Mouse (Mus musculus) lung, adult 2 months (tissue): ENCODE results near the gene Moxd1. TPM values are rescaled to one million over a fixed set of nuclear protein-coding genes. Genes with fewer than 3 reads are reported as not detected.

Source experiments
- DNase-seq: peaks from one replicate; pipeline ENCODE4 v3.0.0; 2022
- H3K4me1 ChIP-seq: fragments of 200-500 bp; 2 replicates; pipeline ENCODE4 v1.6.1; 2011; ENCODE audit warnings: low read length; ENCODE audit not compliant: control insufficient read depth, insufficient read depth
- H3K4me3 ChIP-seq: fragments of 200-500 bp; replicated peaks from 2 replicates; pipeline ENCODE3; 2011; ENCODE audit warnings: low read depth, mild to moderate bottlenecking, control low read depth, low read length; ENCODE audit errors: extremely low read depth
- CTCF ChIP-seq: fragments of 200-500 bp; IDR thresholded peaks from 2 replicates; pipeline ENCODE4 v1.5.1; 2011; ENCODE audit warnings: mild to moderate bottlenecking, low read length, control low read depth; ENCODE audit not compliant: insufficient read depth
- POLR2A ChIP-seq: fragments of 200-500 bp; IDR thresholded peaks from 2 replicates; pipeline ENCODE4 v1.6.1; 2011; ENCODE audit warnings: low read depth, mild to moderate bottlenecking, control low read depth, low read length, borderline replicate concordance; ENCODE audit errors: extremely low read depth
- WGBS: fragments of 180-500 bp; shearing (Covaris S2); methylation state at CpG from one replicate; pipeline ENCODE4 v1.1.7; 2018; 5-methylcytosine and 5-hydroxymethylcytosine counted together
- polyA plus RNA-seq: library from polyadenylated mRNA; depleted of rRNA; stranded (reverse); fragments of >200 nt; gene quantifications from 2 replicates; pipeline ENCODE4 v1.2.3, GENCODE M21; 2012; rRNA removed

The Moxd1 gene
- polyA plus RNA-seq = 1.3 and 1.9 TPM in 2 replicates

DNA sequence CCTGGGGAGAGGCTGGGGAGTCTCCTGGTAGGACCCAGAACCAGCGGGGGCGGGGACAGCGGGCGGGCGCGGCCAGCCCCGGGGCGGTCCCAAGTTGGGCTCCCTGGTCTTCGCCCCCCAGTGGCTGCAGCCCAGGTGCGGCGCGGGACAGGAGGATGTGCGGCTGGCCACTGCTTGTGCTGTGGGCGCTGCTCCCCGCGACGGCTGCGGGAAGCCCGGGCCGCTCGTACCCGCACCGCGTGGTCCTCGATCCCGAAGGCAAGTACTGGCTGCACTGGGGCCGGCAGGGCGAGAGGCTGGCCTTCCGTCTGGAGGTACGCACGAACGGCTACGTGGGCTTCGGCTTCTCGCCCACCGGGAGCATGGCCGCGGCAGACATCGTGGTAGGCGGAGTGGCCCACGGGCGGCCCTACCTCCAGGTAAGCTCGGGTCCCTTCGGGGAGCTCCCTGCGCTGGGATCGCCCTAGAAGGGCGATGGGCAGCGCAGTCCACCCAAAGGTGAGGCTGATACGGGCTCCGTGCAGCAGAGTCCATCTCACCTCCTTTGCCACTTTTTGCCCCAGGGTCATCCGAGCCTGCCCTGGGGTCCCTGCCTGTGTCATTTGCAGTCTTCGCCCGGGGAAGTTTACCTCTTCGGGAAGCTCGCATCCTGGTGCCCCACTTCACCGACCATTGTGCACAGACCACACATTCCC is at the start of gene Moxd1:
Gene Moxd1, plus strand, starts transcription at position 69 of the 695 bp plus-strand sequence.
- Histone ChIP-seq H3K4me3 (no peak within 1 kb of the TSS), H3K4me1 (peaks cover 2% of the 10 kb centered on the region; the same call in 1 of the 2 replicates)
- TF ChIP-seq CTCF (no peak), POLR2A (no peak)
- 4% methylated on average over 56 of the region's 56 CpGs for WGBS
- peak; percentile 20 for DNase-seq

DNA sequence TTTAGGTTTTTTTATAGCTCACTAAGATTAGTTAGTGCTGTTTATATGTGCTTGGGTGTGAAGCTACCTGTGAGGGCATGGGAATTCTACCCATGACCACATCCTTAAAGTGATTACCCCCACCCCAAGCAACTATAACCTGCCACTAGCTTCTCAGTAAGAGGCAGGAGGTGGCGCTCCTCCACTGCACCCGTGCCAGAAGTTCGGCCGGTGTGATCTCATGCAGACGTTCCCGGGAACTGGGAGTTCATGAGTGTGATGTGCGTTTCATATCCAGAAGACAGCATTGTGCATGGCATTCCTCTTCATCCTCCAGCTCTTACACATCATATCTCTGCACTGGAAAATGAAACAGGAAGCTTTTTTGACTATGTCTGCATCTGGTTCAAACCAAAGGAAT is 32.9 kb upstream of the Moxd1 start:
- Histone ChIP-seq H3K4me1 (no peaks in the 10 kb centered on the region), H3K4me3 (no peak overlapping the region)
- no peak for DNase-seq
- 70% methylated on average over 7 of the region's 7 CpGs for WGBS
- TF ChIP-seq CTCF (no peak), POLR2A (no peak)

DNA sequence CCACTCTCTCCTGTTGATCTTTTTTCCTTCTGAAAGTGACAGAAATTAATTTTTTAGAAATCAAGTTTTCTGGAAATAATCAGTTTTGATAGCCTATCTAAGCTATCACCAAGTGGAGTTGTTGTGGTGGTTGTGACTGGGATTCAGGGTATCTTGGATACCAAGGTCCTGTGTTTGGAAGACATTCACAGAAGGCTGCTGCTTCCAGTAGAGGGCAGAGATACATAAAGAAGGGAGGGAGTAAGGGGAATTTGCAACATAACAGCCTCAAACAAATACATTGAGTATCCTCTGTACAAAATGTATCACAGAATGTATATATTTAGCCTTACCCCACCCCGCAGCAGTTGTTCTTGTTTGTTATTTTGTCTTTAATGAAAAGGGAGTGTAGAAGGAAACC is 31.3 kb upstream of the Moxd1 start:
- TF ChIP-seq CTCF (no peak), POLR2A (no peak)
- no peak for DNase-seq
- H3K4me3 ChIP-seq = no peak overlapping the region
- WGBS = 46% methylated on average over 1 of the region's 1 CpGs
- H3K4me1 ChIP-seq = no peaks in the 10 kb centered on the region

DNA sequence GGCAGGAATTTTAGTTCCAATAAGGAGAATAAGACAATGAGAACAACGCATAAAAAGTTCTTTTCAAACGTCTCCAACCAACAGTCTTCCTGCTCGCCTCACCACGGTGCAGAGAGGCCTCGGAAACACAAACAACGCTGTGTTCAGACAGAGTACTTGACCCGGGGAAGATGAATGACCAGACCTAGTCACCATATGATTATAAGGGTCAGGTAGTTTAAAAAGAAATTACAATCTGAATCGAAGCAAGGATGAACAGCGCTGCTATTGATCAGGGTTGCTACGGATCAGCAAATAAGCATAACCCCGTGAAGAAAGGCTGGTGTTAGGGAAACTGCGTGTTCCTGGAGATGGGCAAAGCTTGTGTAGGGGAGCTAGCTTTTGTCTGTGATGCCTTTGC is 24.0 kb upstream of the Moxd1 start:
- Histone ChIP-seq H3K4me1 (no peaks in the 10 kb centered on the region), H3K4me3 (no peak overlapping the region)
- TF ChIP-seq POLR2A (no peak), CTCF (no peak)
- 60% methylated on average over 12 of the region's 12 CpGs for WGBS
- no peak for DNase-seq

DNA sequence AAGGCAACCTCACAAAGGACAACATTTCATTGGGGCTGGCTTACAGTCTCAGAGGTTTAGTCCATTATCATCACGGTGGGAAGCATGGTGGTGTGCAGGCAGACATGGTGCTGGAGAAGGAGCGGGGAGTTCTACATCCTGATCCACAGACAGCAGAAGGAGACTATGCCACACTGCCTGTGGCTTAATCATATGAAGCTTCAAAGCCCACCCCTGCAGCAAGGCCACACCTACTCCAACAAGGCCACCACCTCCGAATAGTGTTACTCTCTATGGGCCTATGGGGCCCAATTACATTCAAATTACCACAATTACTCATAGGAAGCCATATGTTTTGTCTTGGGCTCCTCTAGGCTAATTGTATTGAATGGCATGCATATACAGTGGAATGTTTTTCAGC is 23.2 kb upstream of the Moxd1 start:
- 94% methylated on average over 3 of the region's 3 CpGs for WGBS
- no peak for DNase-seq
- TF ChIP-seq POLR2A = no peak
- TF ChIP-seq CTCF = no peak

DNA sequence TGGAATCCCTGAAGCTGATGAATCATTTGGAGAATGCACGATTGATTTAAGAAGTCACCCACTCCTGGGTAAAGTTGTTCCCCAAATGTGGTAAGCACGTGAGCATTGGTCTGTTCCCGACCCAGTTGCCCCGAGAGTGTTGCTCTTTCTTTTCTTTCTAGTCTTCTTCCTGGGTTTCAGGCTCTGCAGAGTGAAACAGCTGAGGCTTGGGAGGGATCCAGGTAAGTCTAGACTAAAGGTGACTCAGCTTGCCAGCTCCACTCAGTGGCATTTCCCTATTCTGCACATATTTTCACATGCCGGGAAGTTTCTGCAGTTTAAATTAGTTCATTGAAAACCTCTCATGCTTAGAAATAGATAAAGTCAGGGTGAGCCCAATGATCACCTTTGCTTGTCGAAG is 13.2 kb upstream of the Moxd1 start:
- Histone ChIP-seq H3K4me1 (no peaks in the 10 kb centered on the region), H3K4me3 (no peak overlapping the region)
- DNase-seq = no peak
- 74% methylated on average over 6 of the region's 6 CpGs for WGBS
- no peak for TF ChIP-seq CTCF
- no peak for TF ChIP-seq POLR2A

More for the DNA sequence above, 23.2 kb upstream of the Moxd1 start:
- Histone ChIP-seq H3K4me3 (no peak overlapping the region), H3K4me1 (no peaks in the 10 kb centered on the region)

DNA sequence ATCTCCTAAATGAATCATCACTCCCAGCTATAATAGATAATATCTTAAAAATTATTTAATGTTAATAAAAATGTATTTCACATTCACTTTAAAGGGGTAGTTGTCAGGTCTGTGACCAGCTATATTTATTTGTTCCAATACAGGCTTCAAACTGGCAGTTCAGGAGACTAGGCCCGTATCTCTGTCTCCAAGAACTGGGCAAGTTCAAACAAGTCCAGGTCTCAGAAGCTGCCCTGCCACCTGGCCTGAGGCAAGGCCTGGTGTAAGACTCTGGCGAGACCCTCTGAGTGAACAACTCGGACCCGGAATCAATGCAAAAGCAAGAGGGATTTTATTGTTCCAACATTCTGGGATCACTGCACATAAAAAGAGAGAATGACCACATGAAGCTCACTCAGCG is 10.0 kb upstream of the Moxd1 start:
- H3K4me3 ChIP-seq = no peak overlapping the region
- TF ChIP-seq POLR2A = no peak
- no peak for TF ChIP-seq CTCF
- WGBS = 89% methylated on average over 5 of the region's 5 CpGs
- no peaks in the 10 kb centered on the region for H3K4me1 ChIP-seq
- no peak for DNase-seq

DNA sequence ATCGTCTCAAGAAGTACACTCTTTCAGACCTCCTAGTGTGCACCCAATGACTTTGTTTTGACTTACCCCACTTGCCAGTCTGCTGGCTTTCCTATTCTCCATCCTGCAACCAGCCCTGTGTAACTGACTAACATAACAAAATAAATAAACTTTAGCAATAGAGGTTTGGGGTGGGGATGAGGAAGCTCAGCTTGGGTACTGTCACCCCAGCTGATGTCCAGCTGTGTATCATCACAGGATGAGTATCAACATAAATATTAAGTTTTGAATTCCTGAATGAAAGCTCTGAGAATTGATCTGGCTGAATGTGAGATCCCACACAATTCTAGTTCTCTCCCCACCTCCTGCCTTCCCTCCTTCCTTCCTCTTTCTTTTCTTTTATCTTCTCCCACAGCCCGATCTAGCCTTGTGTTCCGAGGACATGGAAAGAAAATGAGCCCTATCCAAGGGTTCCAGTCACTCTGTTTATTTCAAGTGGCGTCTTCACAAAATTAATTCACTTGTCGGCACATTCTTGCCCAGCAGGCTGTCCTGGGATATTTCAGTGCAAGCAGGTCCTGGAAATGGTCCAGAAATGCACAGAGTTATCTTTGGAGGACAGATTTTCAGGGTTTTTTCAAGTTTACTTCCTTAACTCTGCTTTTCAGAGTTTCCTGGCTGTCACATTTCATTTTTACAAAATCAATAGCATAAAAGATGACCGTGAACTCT is 5.6 kb upstream of the Moxd1 start:
- H3K4me3 ChIP-seq = no peak overlapping the region
- TF ChIP-seq CTCF = no peak
- no peak for TF ChIP-seq POLR2A
- H3K4me1 ChIP-seq = no peaks in the 10 kb centered on the region
- 18% methylated on average over 6 of the region's 6 CpGs for WGBS
- DNase-seq = no peak

DNA sequence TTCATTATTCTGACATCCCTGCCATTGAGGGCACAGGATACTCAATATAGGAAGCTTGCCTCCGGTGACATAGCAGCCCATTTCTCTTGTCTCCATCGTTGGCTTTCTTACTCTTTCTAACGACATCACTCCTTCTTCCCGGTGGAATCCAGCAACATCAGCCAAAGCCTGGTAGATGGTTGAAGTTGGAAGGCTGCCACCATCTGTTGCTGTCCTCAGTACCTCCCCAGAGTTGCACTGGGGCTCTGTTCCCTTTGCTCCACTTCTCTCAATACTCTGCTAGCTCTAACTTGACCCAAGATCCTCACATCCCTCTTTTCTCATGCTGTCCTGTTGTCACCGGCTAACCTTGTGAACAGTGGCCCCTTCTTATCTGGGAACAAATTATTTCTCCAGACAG is 2.4 kb upstream of the Moxd1 start:
- Histone ChIP-seq H3K4me3 (no peak overlapping the region), H3K4me1 (peaks cover 2% of the 10 kb centered on the region; the same call in 1 of the 2 replicates)
- DNase-seq = no peak
- TF ChIP-seq CTCF = no peak
- WGBS = 55% methylated on average over 5 of the region's 5 CpGs

DNA sequence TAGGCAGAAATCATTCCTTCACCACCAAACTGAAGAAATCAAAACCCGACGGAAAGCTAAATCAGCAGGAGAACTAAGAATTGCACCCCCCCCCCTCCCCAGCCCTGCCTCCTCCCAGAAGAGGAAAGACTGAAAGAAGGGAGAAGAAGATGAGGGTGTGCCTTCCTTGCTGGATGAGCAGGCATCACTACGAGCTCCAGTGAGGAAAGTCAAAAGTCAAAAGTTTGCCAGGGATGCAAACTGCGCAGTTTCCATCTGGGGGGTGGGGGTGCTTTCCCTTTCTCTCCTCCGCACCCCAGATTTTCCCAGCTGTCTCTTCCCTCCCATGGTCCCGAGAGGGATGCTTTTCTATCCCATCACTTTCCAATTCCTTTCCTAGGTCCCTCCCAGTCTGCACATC is 406 bp upstream of the Moxd1 start:
- TF ChIP-seq POLR2A = no peak
- no peak for TF ChIP-seq CTCF
- DNase-seq = no peak
- H3K4me1 ChIP-seq = peaks cover 2% of the 10 kb centered on the region; the same call in 1 of the 2 replicates
- H3K4me3 ChIP-seq = no peak overlapping the region
- 18% methylated on average over 6 of the region's 6 CpGs for WGBS
